Mouse (Mus musculus) thymus, adult 2 months (tissue): ENCODE data around the gene Farp1.

Experiments
- CTCF ChIP-seq: fragments of 200-500 bp; IDR thresholded peaks from 2 replicates; pipeline ENCODE4 v1.5.1; 2012; ENCODE audit warnings: mild to moderate bottlenecking, control low read depth, low read length, moderate library complexity, borderline replicate concordance; ENCODE audit not compliant: control insufficient read depth, poor library complexity, insufficient read depth; ENCODE audit errors: extremely low read depth
- POLR2A ChIP-seq: fragments of 200-500 bp; IDR thresholded peaks from 2 replicates; pipeline ENCODE4 v1.6.1; 2012; ENCODE audit warnings: mild to moderate bottlenecking, low read length, control low read depth, moderate library complexity; ENCODE audit not compliant: control insufficient read depth, poor library complexity, insufficient read depth; ENCODE audit errors: extremely low read depth

GRCm38 (mm10) chr14:121058481-121058880 is 23.5 kb downstream of the Farp1 start:
- TF ChIP-seq CTCF (no peak), POLR2A (no peak)
